Comparison of ENCODE assay signal across 18 mouse cellular contexts in genomic region chr2:20883288-20883687, GRCm38 (mm10).
DNase-seq lines count a peak whose midpoint lies in the region; ATAC-seq and TF ChIP-seq lines count a peak whose summit lies in the region.
"Had no signal": no experiment of that assay in that cellular context is flagged by ENCODE, and none has a peak within 500 bp of the region (broad histone marks: within the 10 kb centered on the region; RNA-seq: fewer than 3 reads in every experiment).

No protein-coding gene starts in this region.

- no peaks in the 10 kb centered on the region for H3K27me3 ChIP-seq in forebrain, embryonic 13.5 days
- no peaks in the 10 kb centered on the region for H3K27me3 ChIP-seq in forebrain, embryonic 10.5 days (ENCODE audit: poor library complexity, severe bottlenecking)
- no peaks in the 10 kb centered on the region for H3K27me3 ChIP-seq in hindbrain, embryonic 16.5 days (replicated peaks; ENCODE audit: control insufficient read depth, insufficient read depth, low read length)
- no peaks in the 10 kb centered on the region for H3K27me3 ChIP-seq in hindbrain, embryonic 11.5 days (ENCODE audit: control insufficient read depth, insufficient read depth, low read length)
- H3K27me3 ChIP-seq in midbrain, postnatal 0 days (ENCODE audit: insufficient read depth, low read length) = no peaks in the 10 kb centered on the region
- no peaks in the 10 kb centered on the region for H3K27me3 ChIP-seq in midbrain, embryonic 14.5 days (ENCODE audit: control insufficient read depth, insufficient read depth, low read length)
- H3K27me3 ChIP-seq: intestine, embryonic 15.5 days; kidney, embryonic 15.5 days; limb, embryonic 15.5 days; neural tube, embryonic 15.5 days had no signal

- no peak overlapping the region for H3K4me2 ChIP-seq in forebrain, embryonic 13.5 days
- no peak overlapping the region for H3K4me2 ChIP-seq in hindbrain, embryonic 16.5 days (ENCODE audit: low read length)
- H3K4me2 ChIP-seq in hindbrain, embryonic 11.5 days (replicated peaks; ENCODE audit: low read depth, low read length) = no peak overlapping the region
- no peak overlapping the region for H3K4me2 ChIP-seq in midbrain, postnatal 0 days (ENCODE audit: low read depth, low read length, poor library complexity, severe bottlenecking)
- no peak overlapping the region for H3K4me2 ChIP-seq in midbrain, embryonic 14.5 days (ENCODE audit: low read length)
- H3K4me2 ChIP-seq: intestine, embryonic 15.5 days; kidney, embryonic 15.5 days; limb, embryonic 15.5 days; neural tube, embryonic 15.5 days had no signal

- H3K4me3 ChIP-seq in forebrain, embryonic 13.5 days = no peak overlapping the region
- no peak overlapping the region for H3K4me3 ChIP-seq in forebrain, embryonic 10.5 days
- H3K4me3 ChIP-seq in hindbrain, embryonic 16.5 days (ENCODE audit: low read length) = no peak overlapping the region
- H3K4me3 ChIP-seq in hindbrain, embryonic 11.5 days (ENCODE audit: low read depth, low read length) = no peak overlapping the region
- H3K4me3 ChIP-seq in midbrain, postnatal 0 days (ENCODE audit: low read depth, low read length) = no peak overlapping the region
- H3K4me3 ChIP-seq in midbrain, embryonic 14.5 days (replicated peaks; ENCODE audit: low read depth, low read length) = no peak overlapping the region
- H3K4me3 ChIP-seq: intestine, embryonic 15.5 days; kidney, embryonic 15.5 days; limb, embryonic 15.5 days; neural tube, embryonic 15.5 days had no signal

- H3K4me1 ChIP-seq in forebrain, embryonic 13.5 days = peaks cover 4% of the 10 kb centered on the region; the same call in 1 of the 2 replicates
- no peaks in the 10 kb centered on the region for H3K4me1 ChIP-seq in forebrain, embryonic 10.5 days
- no peaks in the 10 kb centered on the region for H3K4me1 ChIP-seq in hindbrain, embryonic 16.5 days (ENCODE audit: control insufficient read depth, insufficient read depth, low read depth, low read length)
- H3K4me1 ChIP-seq in hindbrain, embryonic 11.5 days (replicated peaks; ENCODE audit: control insufficient read depth, insufficient read depth, low read length) = no peaks in the 10 kb centered on the region
- no peaks in the 10 kb centered on the region for H3K4me1 ChIP-seq in midbrain, postnatal 0 days (ENCODE audit: insufficient read depth, low read length)
- H3K4me1 ChIP-seq in midbrain, embryonic 14.5 days (ENCODE audit: control insufficient read depth, insufficient read depth, low read length) = no peaks in the 10 kb centered on the region
- H3K4me1 ChIP-seq: intestine, embryonic 15.5 days; kidney, embryonic 15.5 days; limb, embryonic 15.5 days; neural tube, embryonic 15.5 days had no signal

- no peak for TF ChIP-seq CTCF in midbrain, postnatal 0 days (IDR thresholded peaks at IDR 0.05)

- no peak for DNase-seq in forebrain, embryonic 10.5 days (ENCODE audit: extremely low spot score, low spot score)
- DNase-seq in hindbrain, embryonic 11.5 days (ENCODE audit: low spot score) = no peak
- DNase-seq in midbrain, postnatal 0 days (ENCODE audit: low spot score) = peak; percentile 18
- DNase-seq in midbrain, embryonic 14.5 days = no peak
- DNase-seq in lung, postnatal 4 days = no peak
- DNase-seq: adrenal gland, postnatal 10 days; cerebellum, adult 9-11 months; gastrocnemius, postnatal 25 days; heart, postnatal 14 days; lung, postnatal 14 days; right cerebral cortex, postnatal 4 days; thymus, postnatal 25 days had no signal

- peak; percentile 65; the same call in 1 of the 2 replicates for ATAC-seq in forebrain, embryonic 13.5 days
- ATAC-seq in hindbrain, embryonic 16.5 days = 0 out of 2 replicates have a peak, but pooled peaks have one; percentile 31
- no peak for ATAC-seq in hindbrain, embryonic 11.5 days (ENCODE audit: low FRiP score)
- no peak for ATAC-seq in midbrain, postnatal 0 days (ENCODE audit: low FRiP score)
- ATAC-seq in midbrain, embryonic 14.5 days (ENCODE audit: low FRiP score, low TSS enrichment) = no peak
- ATAC-seq: intestine, embryonic 15.5 days had no signal

- 79% methylated on average over 8 of the region's 8 CpGs for WGBS in forebrain, embryonic 13.5 days
- WGBS in forebrain, embryonic 10.5 days = 92% methylated on average over 8 of the region's 8 CpGs
- WGBS in hindbrain, embryonic 16.5 days = 66% methylated on average over 8 of the region's 8 CpGs
- WGBS in hindbrain, embryonic 11.5 days = 90% methylated on average over 8 of the region's 8 CpGs
- WGBS in midbrain, postnatal 0 days = 75% methylated on average over 8 of the region's 8 CpGs
- WGBS in midbrain, embryonic 14.5 days = 88% methylated on average over 8 of the region's 8 CpGs

- H3K36me3 ChIP-seq in forebrain, embryonic 13.5 days (ENCODE audit: poor library complexity, severe bottlenecking) = peaks cover 49% of the 10 kb centered on the region
- H3K36me3 ChIP-seq in forebrain, embryonic 10.5 days (replicated peaks) = peaks cover 61% of the 10 kb centered on the region
- peaks cover 28% of the 10 kb centered on the region for H3K36me3 ChIP-seq in hindbrain, embryonic 16.5 days (ENCODE audit: control insufficient read depth, insufficient read depth, low read length)
- peaks cover 10% of the 10 kb centered on the region for H3K36me3 ChIP-seq in hindbrain, embryonic 11.5 days (ENCODE audit: control insufficient read depth, insufficient read depth, low read length)
- peaks cover 21% of the 10 kb centered on the region for H3K36me3 ChIP-seq in midbrain, postnatal 0 days (ENCODE audit: insufficient read depth, low read length)
- peaks cover 53% of the 10 kb centered on the region for H3K36me3 ChIP-seq in midbrain, embryonic 14.5 days (ENCODE audit: control insufficient read depth, insufficient read depth, low read length)

- H3K27ac ChIP-seq in forebrain, embryonic 13.5 days = 0 out of 2 replicates have a peak overlapping the region, but pooled peaks have one; percentile 15
- H3K27ac ChIP-seq in forebrain, embryonic 10.5 days = no peak overlapping the region
- no peak overlapping the region for H3K27ac ChIP-seq in hindbrain, embryonic 16.5 days (ENCODE audit: low read depth, low read length)
- H3K27ac ChIP-seq in hindbrain, embryonic 11.5 days (ENCODE audit: low read depth, low read length) = no peak overlapping the region
- no peak overlapping the region for H3K27ac ChIP-seq in midbrain, postnatal 0 days (ENCODE audit: low read depth, low read length)
- H3K27ac ChIP-seq in midbrain, embryonic 14.5 days (replicated peaks; ENCODE audit: low read depth, low read length) = no peak overlapping the region
- H3K27ac ChIP-seq: intestine, embryonic 15.5 days; kidney, embryonic 15.5 days; limb, embryonic 15.5 days; neural tube, embryonic 15.5 days had no signal

- H3K9ac ChIP-seq in forebrain, embryonic 13.5 days = no peak overlapping the region
- no peak overlapping the region for H3K9ac ChIP-seq in hindbrain, embryonic 16.5 days (ENCODE audit: low read depth, low read length)
- H3K9ac ChIP-seq in hindbrain, embryonic 11.5 days (ENCODE audit: low read depth, low read length) = no peak overlapping the region
- no peak overlapping the region for H3K9ac ChIP-seq in midbrain, postnatal 0 days (replicated peaks; ENCODE audit: low read length, poor library complexity, severe bottlenecking)
- H3K9ac ChIP-seq in midbrain, embryonic 14.5 days (replicated peaks; ENCODE audit: low read length) = no peak overlapping the region
- H3K9ac ChIP-seq: intestine, embryonic 15.5 days; kidney, embryonic 15.5 days; limb, embryonic 15.5 days; neural tube, embryonic 15.5 days had no signal

- no peaks in the 10 kb centered on the region for H3K9me3 ChIP-seq in forebrain, embryonic 13.5 days (replicated peaks)
- no peaks in the 10 kb centered on the region for H3K9me3 ChIP-seq in forebrain, embryonic 10.5 days
- no peaks in the 10 kb centered on the region for H3K9me3 ChIP-seq in hindbrain, embryonic 16.5 days (ENCODE audit: control insufficient read depth, low read length)
- no peaks in the 10 kb centered on the region for H3K9me3 ChIP-seq in hindbrain, embryonic 11.5 days (ENCODE audit: control insufficient read depth, low read length)
- H3K9me3 ChIP-seq in midbrain, postnatal 0 days (ENCODE audit: low read length) = no peaks in the 10 kb centered on the region
- H3K9me3 ChIP-seq in midbrain, embryonic 14.5 days (ENCODE audit: control insufficient read depth, low read length) = no peaks in the 10 kb centered on the region
- H3K9me3 ChIP-seq: intestine, embryonic 15.5 days; kidney, embryonic 15.5 days; limb, embryonic 15.5 days; neural tube, embryonic 15.5 days had no signal

Comparison
In these comparisons a context has a peak if more than half of its experiments do, and no peak if none do; other contexts are left out.
1. ATAC-seq: peak in forebrain, embryonic 13.5 days (single experiment) and hindbrain, embryonic 16.5 days (single experiment); none in hindbrain, embryonic 11.5 days (single experiment), midbrain, postnatal 0 days (single experiment) and midbrain, embryonic 14.5 days (single experiment).